Mouse (Mus musculus) liver, adult 2 months (tissue): ENCODE data around the gene Spats2l.

Experiments
- CTCF ChIP-seq: fragments of 200-500 bp; IDR thresholded peaks from 2 replicates; pipeline ENCODE4 v1.5.1; 2011; ENCODE audit warnings: low read depth, low read length, control low read depth
- POLR2A ChIP-seq: fragments of 200-500 bp; IDR thresholded peaks from 2 replicates; pipeline ENCODE4 v1.6.1; 2011; ENCODE audit warnings: low read length, control low read depth; ENCODE audit not compliant: insufficient read depth; ENCODE audit errors: extremely low read depth

GRCm38 (mm10) chr1:57941095-57941494 lies 167.1 kb downstream of the Spats2l start:
- TF ChIP-seq CTCF (no peak), POLR2A (no peak)
